Mouse (Mus musculus): ENCODE measurements around the gene Krtap5-5. TPM values are rescaled to one million over a fixed set of nuclear protein-coding genes. Genes with fewer than 3 reads are reported as not detected.

Krtap5-5 gene
- polyA plus RNA-seq, 1 experiment from 2014 or later = not detected

DNA sequence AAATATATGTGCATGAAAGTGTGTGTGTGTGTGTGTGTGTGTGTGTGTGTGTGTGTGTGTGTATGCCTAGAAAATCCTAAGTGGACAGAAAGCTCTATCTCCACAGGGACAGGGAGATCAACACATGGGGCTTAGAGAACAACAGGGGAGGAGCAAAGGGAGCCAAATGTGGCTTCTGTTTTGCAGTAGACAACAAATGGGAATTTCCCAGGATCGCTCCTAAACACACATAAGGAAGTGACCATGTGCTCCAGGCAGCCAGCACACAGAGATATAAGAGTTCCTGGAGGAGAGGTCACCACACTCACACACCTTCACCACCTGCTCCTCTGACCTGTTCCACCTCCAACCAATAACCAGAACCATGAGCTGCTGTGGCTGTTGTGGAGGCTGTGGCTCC, 28.7 kb downstream of the Krtap5-5 start, which contains the start of gene Krtap5-3:
Gene Krtap5-3 (plus strand): TSS at position 301 of the 400 bp plus-strand sequence.
- 38% methylated on average over 1 of the region's 1 CpGs for WGBS (ENCODE audit: insufficient replicate concordance)
- H3K27me3 ChIP-seq (ENCODE audit: insufficient read depth, low read length) = no peaks in the 10 kb centered on the region
- no peaks in the 10 kb centered on the region for H3K36me3 ChIP-seq (replicated peaks; ENCODE audit: insufficient read depth, low read length)
- H3K9me3 ChIP-seq (ENCODE audit: low read length) = no peaks in the 10 kb centered on the region
- H3K4me1 ChIP-seq (ENCODE audit: insufficient read depth) = no peaks in the 10 kb centered on the region
- no peak within 1 kb of the TSS for H3K9ac ChIP-seq (replicated peaks)
- no peak within 1 kb of the TSS for H3K27ac ChIP-seq (ENCODE audit: low read depth)
- H3K4me3 ChIP-seq (ENCODE audit: low read depth, low read length) = no peak within 1 kb of the TSS
- DNase-seq (no peak), ATAC-seq (no peak)
- TF ChIP-seq EP300 (IDR thresholded peaks at IDR 0.05; ENCODE audit: low read depth) (no peak), CTCF (IDR thresholded peaks at IDR 0.05; ENCODE audit: low read depth) (no peak)
- H3K4me2 ChIP-seq (ENCODE audit: low read depth, low read length) = no peak within 1 kb of the TSS

DNA sequence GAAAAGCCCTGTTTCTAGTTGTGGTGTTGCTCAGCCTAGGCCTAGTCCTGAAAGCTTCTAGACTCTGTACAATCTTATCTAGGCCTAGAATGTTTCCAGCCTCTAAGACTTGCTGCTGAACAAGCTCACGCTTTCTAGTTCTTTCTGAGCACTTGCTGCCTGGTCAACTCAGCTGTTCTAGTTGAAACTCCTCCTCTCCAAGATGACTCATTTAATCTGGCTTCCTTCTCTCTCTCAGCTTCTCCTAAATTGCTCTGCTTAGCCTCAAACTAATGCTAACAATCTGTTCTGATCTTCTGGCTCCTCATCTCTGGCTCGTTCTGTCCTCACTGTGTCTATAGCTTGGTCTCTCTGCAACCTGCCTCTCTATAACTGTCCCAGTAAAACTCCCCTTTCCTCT, 31.0 kb downstream of the Krtap5-5 start:
- no peak for TF ChIP-seq CTCF (IDR thresholded peaks at IDR 0.05; ENCODE audit: low read depth)
- TF ChIP-seq EP300 (IDR thresholded peaks at IDR 0.05; ENCODE audit: low read depth) = no peak
- Histone ChIP-seq H3K36me3 (replicated peaks; ENCODE audit: insufficient read depth, low read length) (no peaks in the 10 kb centered on the region), H3K9ac (replicated peaks) (no peak overlapping the region), H3K4me2 (ENCODE audit: low read depth, low read length) (no peak overlapping the region), H3K27me3 (ENCODE audit: insufficient read depth, low read length) (no peaks in the 10 kb centered on the region), H3K4me1 (ENCODE audit: insufficient read depth) (no peaks in the 10 kb centered on the region), H3K4me3 (ENCODE audit: low read depth, low read length) (no peak overlapping the region), H3K9me3 (ENCODE audit: low read length) (no peaks in the 10 kb centered on the region), H3K27ac (ENCODE audit: low read depth) (no peak overlapping the region)
- WGBS (ENCODE audit: insufficient replicate concordance) = 63% methylated on average over 2 of the region's 2 CpGs
- DNase-seq (no peak), ATAC-seq (no peak)

DNA sequence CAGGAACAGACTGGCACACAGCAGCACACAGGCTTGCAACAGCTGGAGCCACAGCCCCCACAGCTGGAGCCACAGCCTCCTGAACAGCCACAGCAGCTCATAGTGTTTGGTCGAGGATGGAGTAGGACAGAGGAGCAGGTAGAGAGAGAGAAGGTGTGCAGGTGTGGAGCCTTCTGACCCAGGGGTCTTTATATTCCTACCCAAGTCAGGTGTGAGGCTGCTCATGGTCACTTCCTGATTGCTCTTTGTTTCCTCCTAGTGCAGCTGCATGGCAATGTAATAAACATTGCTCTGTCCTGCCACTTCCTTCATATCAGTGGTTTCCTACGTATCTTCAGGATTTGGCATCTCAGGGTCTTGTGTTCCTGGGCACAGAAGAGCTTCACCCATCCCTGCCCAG, 39.5 kb downstream of the Krtap5-5 start, which contains the start of gene Gm10153:
Gene Gm10153 (minus strand): TSS at position 101 of the 400 bp plus-strand sequence.
- 38% methylated on average over 2 of the region's 2 CpGs for WGBS (ENCODE audit: insufficient replicate concordance)
- ATAC-seq = no peak
- H3K36me3 ChIP-seq (replicated peaks; ENCODE audit: insufficient read depth, low read length) = no peaks in the 10 kb centered on the region
- H3K27ac ChIP-seq (ENCODE audit: low read depth) = no peak within 1 kb of the TSS
- no peak within 1 kb of the TSS for H3K4me3 ChIP-seq (ENCODE audit: low read depth, low read length)
- no peak within 1 kb of the TSS for H3K9ac ChIP-seq (replicated peaks)
- no peak within 1 kb of the TSS for H3K4me2 ChIP-seq (ENCODE audit: low read depth, low read length)
- DNase-seq = no peak
- no peak for TF ChIP-seq CTCF (IDR thresholded peaks at IDR 0.05; ENCODE audit: low read depth)
- TF ChIP-seq EP300 (IDR thresholded peaks at IDR 0.05; ENCODE audit: low read depth) = no peak
- H3K4me1 ChIP-seq (ENCODE audit: insufficient read depth) = no peaks in the 10 kb centered on the region
- no peaks in the 10 kb centered on the region for H3K27me3 ChIP-seq (ENCODE audit: insufficient read depth, low read length)
- H3K9me3 ChIP-seq (ENCODE audit: low read length) = no peaks in the 10 kb centered on the region

DNA sequence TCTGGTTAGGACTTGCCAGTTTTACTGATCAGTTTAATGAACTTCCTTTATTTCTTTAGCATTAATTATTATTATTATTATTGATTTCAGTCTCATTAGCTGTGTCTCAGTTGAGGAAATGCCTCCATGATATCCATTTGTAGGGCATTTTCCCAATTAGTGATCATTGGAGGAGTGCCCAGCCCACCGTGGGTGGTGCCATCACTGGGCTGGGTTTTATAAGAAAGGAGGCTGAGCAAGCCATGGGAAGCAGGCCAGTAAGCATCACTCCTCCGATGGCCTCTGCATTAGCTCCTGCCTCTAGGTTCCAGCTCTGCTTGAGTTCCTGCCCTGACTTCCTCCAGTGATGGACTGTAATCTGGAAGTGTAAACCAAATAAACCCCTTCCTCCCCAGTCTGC, 41.6 kb downstream of the Krtap5-5 start:
- ATAC-seq (no peak), DNase-seq (no peak)
- WGBS (ENCODE audit: insufficient replicate concordance) = 77% methylated on average over 2 of the region's 2 CpGs

DNA sequence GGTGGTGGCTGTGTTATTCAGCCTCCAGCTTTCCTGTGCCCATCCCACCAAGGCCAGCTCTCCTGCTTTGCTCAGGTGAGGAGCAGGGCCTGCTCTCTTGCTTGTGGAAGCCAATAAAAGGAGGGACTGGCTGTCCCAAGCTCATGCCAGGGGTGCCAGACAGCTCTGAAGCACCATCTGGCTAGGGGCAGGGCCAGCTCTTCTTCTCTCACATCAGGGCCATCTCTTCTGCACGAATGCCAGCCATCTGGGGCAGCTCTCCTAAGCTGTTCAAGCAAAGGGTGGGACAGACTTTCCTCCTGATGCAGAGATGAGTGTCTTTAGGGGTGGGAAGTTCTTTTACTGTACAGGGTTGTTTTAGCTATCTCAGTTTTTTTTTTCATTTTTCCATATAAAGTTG, 48.8 kb downstream of the Krtap5-5 start:
- Histone ChIP-seq H3K4me2 (ENCODE audit: low read depth, low read length) (no peak overlapping the region), H3K9me3 (ENCODE audit: low read length) (no peaks in the 10 kb centered on the region), H3K9ac (replicated peaks) (no peak overlapping the region), H3K4me3 (ENCODE audit: low read depth, low read length) (no peak overlapping the region), H3K27ac (ENCODE audit: low read depth) (no peak overlapping the region), H3K27me3 (ENCODE audit: insufficient read depth, low read length) (no peaks in the 10 kb centered on the region), H3K36me3 (replicated peaks; ENCODE audit: insufficient read depth, low read length) (no peaks in the 10 kb centered on the region), H3K4me1 (ENCODE audit: insufficient read depth) (no peaks in the 10 kb centered on the region)
- ATAC-seq (no peak), DNase-seq (no peak)
- WGBS (ENCODE audit: insufficient replicate concordance) = 31% methylated on average over 1 of the region's 1 CpGs
- TF ChIP-seq CTCF (IDR thresholded peaks at IDR 0.05; ENCODE audit: low read depth) (no peak), EP300 (IDR thresholded peaks at IDR 0.05; ENCODE audit: low read depth) (no peak)

More for the DNA sequence above, 41.6 kb downstream of the Krtap5-5 start:
- Histone ChIP-seq H3K9me3 (ENCODE audit: low read length) (no peaks in the 10 kb centered on the region), H3K27me3 (ENCODE audit: insufficient read depth, low read length) (no peaks in the 10 kb centered on the region), H3K4me1 (ENCODE audit: insufficient read depth) (no peaks in the 10 kb centered on the region), H3K4me2 (ENCODE audit: low read depth, low read length) (no peak overlapping the region), H3K4me3 (ENCODE audit: low read depth, low read length) (no peak overlapping the region), H3K36me3 (replicated peaks; ENCODE audit: insufficient read depth, low read length) (no peaks in the 10 kb centered on the region), H3K27ac (ENCODE audit: low read depth) (no peak overlapping the region), H3K9ac (replicated peaks) (no peak overlapping the region)
- TF ChIP-seq CTCF (IDR thresholded peaks at IDR 0.05; ENCODE audit: low read depth) (no peak), EP300 (IDR thresholded peaks at IDR 0.05; ENCODE audit: low read depth) (no peak)

Other genes with a start within 250 kb of the Krtap5-5 start
- gene Mob2, start 168.9 kb downstream of the Krtap5-5 start, polyA plus RNA-seq (2015; fragmentation: Nextera tagmentation; extraction: Ambion mirVana) = 38.5 and 40.8 TPM in 2 replicates
- gene Dusp8, start 134.1 kb downstream of the Krtap5-5 start, polyA plus RNA-seq (2015; fragmentation: Nextera tagmentation; extraction: Ambion mirVana) = 1.8 TPM in 2 replicates
- not detected in 2 replicates for gene Gm45618, start 109.2 kb downstream of the Krtap5-5 start, polyA plus RNA-seq (2015; fragmentation: Nextera tagmentation; extraction: Ambion mirVana)
- not detected in 2 replicates for gene Gm39115, start 93.9 kb downstream of the Krtap5-5 start, polyA plus RNA-seq (2015; fragmentation: Nextera tagmentation; extraction: Ambion mirVana)
- not detected in 2 replicates for gene Gm45337, start 85.4 kb downstream of the Krtap5-5 start, polyA plus RNA-seq (2015; fragmentation: Nextera tagmentation; extraction: Ambion mirVana)
- gene Gm29735, start 72.9 kb downstream of the Krtap5-5 start, polyA plus RNA-seq (2015; fragmentation: Nextera tagmentation; extraction: Ambion mirVana) = not detected in 2 replicates
- gene Gm4553, start 64.2 kb downstream of the Krtap5-5 start, polyA plus RNA-seq (2015; fragmentation: Nextera tagmentation; extraction: Ambion mirVana) = not detected in 2 replicates
- not detected in 2 replicates for gene Krtap5-2, start 54.0 kb downstream of the Krtap5-5 start, polyA plus RNA-seq (2015; fragmentation: Nextera tagmentation; extraction: Ambion mirVana)
- gene Gm10153, start 39.6 kb downstream of the Krtap5-5 start, polyA plus RNA-seq (2015; fragmentation: Nextera tagmentation; extraction: Ambion mirVana) = not detected in 2 replicates
- gene Krtap5-3, start 28.6 kb downstream of the Krtap5-5 start, polyA plus RNA-seq (2015; fragmentation: Nextera tagmentation; extraction: Ambion mirVana) = not detected in 2 replicates
- not detected in 2 replicates for gene Gm7579, start 18.1 kb downstream of the Krtap5-5 start, polyA plus RNA-seq (2015; fragmentation: Nextera tagmentation; extraction: Ambion mirVana)
- not detected in 2 replicates for gene Gm40460, start 11.1 kb upstream of the Krtap5-5 start, polyA plus RNA-seq (2015; fragmentation: Nextera tagmentation; extraction: Ambion mirVana)
- not detected in 2 replicates for gene Gm2431, start 28.4 kb upstream of the Krtap5-5 start, polyA plus RNA-seq (2015; fragmentation: Nextera tagmentation; extraction: Ambion mirVana)
- gene Gm4559, start 44.4 kb upstream of the Krtap5-5 start, polyA plus RNA-seq (2015; fragmentation: Nextera tagmentation; extraction: Ambion mirVana) = not detected in 2 replicates
- gene Krtap5-1, start 67.1 kb upstream of the Krtap5-5 start, polyA plus RNA-seq (2015; fragmentation: Nextera tagmentation; extraction: Ambion mirVana) = not detected in 2 replicates
- gene Krtap5-4, start 73.6 kb upstream of the Krtap5-5 start, polyA plus RNA-seq (2015; fragmentation: Nextera tagmentation; extraction: Ambion mirVana) = not detected in 2 replicates
- gene Ifitm10, start 143.8 kb upstream of the Krtap5-5 start, polyA plus RNA-seq (2015; fragmentation: Nextera tagmentation; extraction: Ambion mirVana) = 2.1 and 2.2 TPM in 2 replicates
- not detected in 2 replicates for gene Gm49369, start 152.7 kb upstream of the Krtap5-5 start, polyA plus RNA-seq (2015; fragmentation: Nextera tagmentation; extraction: Ambion mirVana)
- 311 and 324 TPM in 2 replicates for gene Ctsd, start 158.1 kb upstream of the Krtap5-5 start, polyA plus RNA-seq (2015; fragmentation: Nextera tagmentation; extraction: Ambion mirVana)
- gene Syt8, start 204.9 kb upstream of the Krtap5-5 start, polyA plus RNA-seq (2015; fragmentation: Nextera tagmentation; extraction: Ambion mirVana) = not detected in 2 replicates
- 6.9 and 72.7 TPM in 2 replicates for gene Tnni2, start 211.8 kb upstream of the Krtap5-5 start, polyA plus RNA-seq (2015; fragmentation: Nextera tagmentation; extraction: Ambion mirVana)
- gene Lsp1, start 230.8 kb upstream of the Krtap5-5 start, polyA plus RNA-seq (2015; fragmentation: Nextera tagmentation; extraction: Ambion mirVana) = 31.5 and 33.6 TPM in 2 replicates